Mouse (Mus musculus): ENCODE results near the gene Zic1. TPM values are rescaled to one million over a fixed set of nuclear protein-coding genes. Genes with fewer than 3 reads are reported as not detected.

Zic1 gene
- total RNA-seq, 1 experiment from 2014 or later = not detected

DNA sequence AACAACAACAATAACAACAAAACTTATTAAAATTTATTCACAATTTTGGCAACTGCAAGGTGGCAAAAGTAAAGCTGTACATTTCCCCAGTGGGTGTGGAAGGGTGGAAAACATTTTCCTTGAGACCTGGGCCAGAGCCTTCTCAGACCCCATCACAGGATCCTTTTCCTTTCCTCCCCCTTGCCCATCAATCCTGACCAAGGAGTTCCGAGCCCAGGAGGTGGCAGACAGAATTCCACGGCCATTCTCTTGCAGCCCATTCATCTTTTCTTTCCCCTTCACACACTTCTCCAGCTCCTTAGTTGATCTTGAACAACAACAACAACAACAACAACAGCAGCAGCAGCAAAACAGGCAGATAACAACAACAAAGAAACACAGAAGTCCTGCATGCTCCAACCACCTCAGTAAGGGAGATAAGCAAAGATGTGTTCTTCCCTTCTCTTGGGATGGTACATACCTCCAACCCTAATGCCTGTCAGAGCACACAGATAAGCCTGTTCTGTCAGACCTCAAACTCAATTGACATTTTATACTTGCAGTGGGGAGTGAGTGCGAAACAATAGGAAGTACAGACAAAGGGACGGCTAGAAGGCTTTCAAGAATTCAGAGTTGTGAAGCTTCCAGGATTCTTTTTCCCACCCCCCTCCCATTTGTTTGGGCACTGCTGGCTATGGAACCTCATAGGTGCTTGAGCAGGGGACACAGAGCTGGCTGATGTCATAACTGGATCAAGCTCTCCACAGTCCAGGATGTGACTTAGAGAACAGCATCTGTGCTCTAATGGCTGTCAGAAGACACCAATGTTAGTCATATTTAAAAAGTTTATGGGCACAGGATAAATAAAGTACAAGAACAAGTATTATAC is 19.3 kb upstream of the Zic1 start:
- ATAC-seq (replicated peaks; ENCODE audit: low read depth, poor library complexity, severe bottlenecking) = no peak

DNA sequence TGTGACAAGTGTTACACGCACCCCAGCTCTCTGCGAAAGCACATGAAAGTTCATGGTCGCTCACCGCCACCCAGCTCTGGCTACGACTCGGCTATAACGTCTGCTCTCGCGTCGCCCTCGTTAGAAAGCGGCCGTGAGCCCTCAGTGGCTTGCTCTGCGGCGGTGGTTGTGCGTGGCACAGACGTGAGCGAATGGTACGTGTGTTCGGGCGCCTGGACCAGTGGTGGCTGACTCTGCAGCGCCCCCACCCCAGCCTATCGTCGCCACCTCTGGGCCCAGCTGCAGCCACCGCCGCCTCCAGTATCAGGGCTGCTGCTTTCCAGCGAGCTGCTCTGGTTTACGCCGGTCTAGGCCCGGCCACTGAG is 18.5 kb upstream of the Zic1 start:
- ATAC-seq (replicated peaks; ENCODE audit: low read depth, poor library complexity, severe bottlenecking) = 0 out of 2 replicates have a peak, but pooled peaks have one; percentile 16

DNA sequence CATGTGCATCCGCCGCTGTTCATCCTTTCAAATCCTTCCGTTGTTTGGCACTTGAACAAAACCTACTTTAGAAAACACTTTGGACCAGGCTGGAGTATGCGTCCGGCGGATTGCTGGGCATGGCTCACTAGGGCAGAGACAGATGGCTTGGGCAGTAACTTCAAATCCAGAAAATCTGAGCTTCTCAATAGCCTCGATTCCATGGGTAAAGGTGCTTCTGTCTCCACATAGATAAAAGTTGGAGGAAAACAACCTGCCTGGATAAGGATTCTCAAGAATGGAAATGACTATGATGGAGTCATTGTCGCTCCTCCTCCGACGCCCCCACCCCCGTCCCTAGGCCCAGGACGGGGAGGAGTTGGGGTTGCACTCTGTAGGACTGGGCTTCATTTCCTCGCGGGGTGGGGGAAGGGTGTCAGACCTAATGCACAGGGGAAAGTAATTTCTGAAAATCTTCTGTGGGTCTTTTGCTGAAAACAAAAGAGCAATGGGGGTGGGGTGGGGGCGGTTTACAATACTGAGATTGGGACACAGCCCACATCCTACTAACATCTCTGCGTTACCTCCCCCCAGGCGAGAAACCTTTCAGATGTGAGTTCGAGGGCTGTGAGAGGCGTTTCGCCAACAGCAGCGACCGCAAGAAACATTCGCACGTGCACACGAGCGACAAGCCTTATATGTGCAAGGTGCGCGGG is 18.0 kb upstream of the Zic1 start:
- ATAC-seq (replicated peaks; ENCODE audit: low read depth, poor library complexity, severe bottlenecking) = no peak

DNA sequence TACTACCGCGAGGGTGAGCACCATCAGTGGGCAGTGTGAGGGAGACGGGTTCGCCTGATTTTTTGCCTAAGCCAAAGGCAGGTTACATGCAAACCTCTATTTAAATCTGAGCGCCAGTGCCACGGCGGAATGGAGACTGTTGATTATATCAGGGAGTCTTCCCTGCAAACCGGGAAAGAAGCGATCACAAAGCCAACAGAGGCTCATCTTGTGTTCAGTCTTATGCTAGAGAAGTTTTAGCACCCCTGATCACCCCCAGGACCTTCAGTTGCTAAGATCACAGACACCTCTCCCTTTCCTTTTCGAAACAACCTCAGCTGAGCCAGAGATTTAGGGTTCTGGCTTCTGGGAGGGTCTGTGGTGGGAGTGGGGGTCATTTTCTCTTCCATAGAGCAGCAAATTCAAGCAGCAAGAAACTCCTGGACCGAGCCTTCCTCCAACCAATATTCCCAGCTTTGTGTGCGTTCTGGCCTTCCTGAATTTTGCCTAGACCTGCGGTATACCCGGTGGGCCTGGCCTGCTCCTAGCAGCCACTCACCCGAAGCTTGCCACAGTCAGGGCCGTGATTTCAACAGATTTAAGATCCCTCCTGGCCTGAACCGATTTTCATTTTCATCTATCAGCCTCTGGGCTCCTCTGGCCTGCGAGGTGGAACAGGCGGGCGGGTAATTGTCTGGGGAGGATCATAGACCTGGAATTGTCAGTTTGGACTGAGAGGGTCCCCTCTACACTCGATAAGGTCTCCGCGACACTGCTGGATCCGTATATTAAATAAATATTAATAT is 17.1 kb upstream of the Zic1 start:
- ATAC-seq (replicated peaks; ENCODE audit: low read depth, poor library complexity, severe bottlenecking) = no peak

DNA sequence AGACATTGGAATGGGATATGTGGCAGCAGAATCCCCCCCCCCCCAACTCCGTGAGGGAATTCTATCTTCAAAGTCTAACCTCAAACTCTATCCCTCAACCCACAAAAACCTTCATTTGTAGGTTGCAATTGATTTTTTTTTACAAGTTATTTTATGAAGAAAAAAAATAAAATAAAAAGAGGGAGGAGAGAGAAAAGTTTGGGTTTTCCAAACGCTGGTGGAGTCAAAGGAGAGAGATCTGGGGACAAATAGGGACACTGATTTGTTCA is 16.4 kb upstream of the Zic1 start:
- ATAC-seq (replicated peaks; ENCODE audit: low read depth, poor library complexity, severe bottlenecking) = no peak

DNA sequence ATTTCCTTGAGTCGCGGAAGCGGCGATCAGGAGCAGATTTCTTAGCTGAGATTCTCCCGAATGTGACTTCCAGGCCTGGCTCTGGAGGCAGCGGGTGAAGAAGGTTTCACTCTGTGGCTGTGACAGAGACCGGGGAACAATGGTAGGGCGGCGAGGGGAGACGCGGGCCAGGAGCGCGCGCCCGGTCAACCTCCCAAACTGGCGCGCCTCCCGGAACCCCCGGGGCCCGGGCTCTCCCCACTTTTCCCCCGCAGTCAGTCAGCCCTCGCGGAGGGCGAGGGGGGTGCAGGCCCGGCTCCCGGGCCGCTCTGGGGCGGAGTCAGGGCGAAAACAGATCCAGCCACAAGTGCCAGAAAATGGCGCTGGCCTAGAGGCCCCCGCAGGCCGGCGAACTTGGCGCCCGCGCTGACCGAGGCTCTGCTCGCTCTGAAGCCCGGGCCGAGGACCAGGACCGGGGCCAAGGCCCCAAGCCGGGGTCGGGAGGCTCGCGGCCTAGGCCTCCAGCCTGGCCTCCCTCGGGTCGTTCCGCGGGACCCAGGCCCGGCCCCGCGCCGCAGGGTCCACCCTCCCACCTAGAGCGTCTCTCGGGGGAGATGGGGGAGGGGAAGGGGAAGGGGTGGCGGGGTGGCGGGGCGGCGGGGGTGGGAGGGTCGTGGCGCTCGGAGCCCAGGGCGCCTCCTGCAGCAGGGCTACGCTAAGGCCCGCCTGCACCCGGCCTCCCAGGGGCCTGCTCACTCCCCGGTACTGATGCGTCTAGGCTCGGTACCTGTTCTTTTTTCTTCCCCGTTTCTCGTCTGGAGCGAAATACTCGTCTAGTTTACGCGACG is 15.9 kb upstream of the Zic1 start:
- peak; percentile 48 for ATAC-seq (replicated peaks; ENCODE audit: low read depth, poor library complexity, severe bottlenecking)

DNA sequence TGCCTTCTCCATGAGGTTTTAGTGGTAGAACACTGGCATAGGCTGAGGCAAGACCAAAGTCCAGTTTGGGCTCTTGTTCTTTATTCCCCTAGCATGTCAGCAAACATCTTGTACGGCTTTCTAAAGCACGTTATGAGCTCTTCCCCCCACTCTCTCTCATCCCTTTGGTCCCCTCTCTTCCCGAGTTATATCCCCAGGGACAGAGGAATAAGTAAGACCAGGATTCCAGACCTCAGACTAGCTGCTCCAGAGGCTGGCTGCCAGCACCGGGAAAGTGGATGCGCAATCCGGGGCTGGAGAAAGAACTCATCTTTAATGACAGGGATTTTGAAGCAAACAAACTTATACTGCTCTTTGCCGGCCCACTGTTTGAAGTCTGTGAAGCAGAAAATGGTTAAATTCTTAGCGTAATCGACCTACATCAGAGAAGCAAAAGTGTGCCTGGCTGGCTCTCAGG is 14.9 kb upstream of the Zic1 start:
- no peak for ATAC-seq (replicated peaks; ENCODE audit: low read depth, poor library complexity, severe bottlenecking)

DNA sequence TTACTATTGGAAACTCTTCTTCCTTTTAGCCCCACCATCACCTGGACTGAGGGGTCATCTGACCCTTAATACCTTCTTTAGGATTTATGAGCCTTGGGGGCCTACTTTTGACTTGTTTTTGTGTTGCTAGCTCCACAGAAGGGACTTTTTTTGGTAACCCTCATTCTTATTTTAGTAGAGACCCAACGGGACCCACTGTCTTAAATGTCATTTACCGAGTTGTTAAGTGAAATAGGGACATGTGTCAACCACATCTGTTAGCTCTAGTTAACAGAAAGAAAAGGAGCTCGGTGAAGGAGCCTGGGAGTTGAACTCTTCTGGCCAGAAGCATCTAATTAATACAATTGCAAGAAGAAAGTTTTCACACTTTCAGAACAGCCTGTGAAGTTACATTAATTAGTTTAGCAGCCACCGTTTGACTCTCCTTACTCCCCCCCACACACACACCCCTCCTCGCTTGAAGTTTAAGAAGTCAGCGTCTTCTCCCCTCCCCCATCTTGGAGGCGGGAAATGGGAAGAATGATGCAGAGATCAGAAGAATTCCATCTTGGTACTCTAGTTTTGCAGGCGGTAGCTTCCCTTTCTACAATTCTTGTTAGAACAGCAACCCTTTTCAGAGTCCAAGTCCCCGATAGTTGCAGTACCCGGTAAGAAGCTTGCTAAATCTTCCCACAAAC is 14.3 kb upstream of the Zic1 start:
- no peak for ATAC-seq (replicated peaks; ENCODE audit: low read depth, poor library complexity, severe bottlenecking)

DNA sequence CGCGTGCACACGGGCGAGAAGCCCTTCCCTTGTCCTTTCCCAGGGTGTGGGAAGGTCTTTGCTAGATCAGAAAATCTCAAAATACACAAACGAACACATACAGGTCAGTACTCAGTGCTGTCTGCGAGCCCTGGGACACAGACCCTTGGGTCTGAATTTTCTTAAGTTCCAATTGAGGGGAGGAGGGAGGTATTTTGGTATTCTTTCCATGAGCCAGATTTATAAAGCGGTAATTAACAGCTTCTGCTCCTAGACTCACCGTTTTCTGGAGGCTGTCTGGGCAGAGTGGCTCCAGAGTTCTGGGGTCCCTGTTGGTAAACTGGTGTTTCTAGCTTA is 13.7 kb upstream of the Zic1 start:
- no peak for ATAC-seq (replicated peaks; ENCODE audit: low read depth, poor library complexity, severe bottlenecking)

DNA sequence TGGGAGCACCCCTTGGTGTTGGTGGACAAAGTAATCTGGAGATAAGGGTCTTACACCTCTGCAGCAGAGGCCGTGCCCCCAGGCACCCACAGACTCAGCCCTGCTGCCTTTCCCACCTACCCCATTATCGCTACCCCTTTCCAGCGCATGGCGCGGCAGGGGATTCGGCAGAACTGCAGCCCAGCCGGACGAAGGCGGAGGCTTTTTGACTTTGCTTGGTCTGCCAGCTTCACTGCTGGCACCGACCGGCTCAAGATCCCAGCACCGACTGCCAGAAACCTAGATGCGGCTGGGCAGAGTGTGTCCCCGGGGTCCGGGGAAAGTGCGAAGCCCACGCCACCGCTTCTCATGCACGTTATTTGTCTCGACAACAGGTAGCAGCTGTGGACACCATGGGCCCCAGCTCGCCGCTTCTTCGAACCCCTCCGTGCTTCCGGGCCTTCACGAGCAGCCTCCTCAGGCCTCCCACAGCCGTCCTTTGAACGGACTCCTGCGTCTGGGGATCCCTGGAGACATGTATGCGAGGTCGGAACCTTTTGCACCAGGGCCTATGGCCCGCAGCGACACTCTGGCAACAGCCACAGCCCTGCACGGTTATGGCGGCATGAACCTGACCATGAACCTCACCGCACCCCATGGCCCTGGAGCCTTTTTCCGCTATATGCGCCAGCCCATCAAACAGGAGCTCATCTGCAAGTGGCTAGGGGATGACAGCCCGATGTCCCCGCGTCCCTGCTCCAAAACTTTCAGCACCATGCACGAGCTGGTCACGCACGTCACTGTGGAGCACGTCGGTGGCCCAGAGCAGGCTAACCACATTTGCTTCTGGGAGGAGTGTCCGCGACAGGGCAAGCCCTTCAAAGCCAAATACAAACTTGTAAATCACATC is 13.0 kb upstream of the Zic1 start:
- no peak; the same call in 1 of the 2 replicates for ATAC-seq (replicated peaks; ENCODE audit: low read depth, poor library complexity, severe bottlenecking)

DNA sequence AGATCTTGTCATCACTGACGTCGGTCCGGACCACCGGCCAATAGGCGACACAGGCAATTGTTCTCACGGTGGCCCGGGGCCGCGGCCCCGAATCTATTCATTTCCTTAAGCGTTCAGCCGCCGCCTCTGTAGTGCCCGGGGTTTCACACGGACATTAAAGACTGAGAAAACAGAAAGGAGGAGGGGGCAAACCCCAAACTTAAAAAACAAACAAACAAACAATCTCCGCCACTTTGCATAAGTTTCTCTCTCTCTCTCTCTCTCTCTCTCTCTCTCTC is 12.2 kb upstream of the Zic1 start:
- no peak for ATAC-seq (replicated peaks; ENCODE audit: low read depth, poor library complexity, severe bottlenecking)

DNA sequence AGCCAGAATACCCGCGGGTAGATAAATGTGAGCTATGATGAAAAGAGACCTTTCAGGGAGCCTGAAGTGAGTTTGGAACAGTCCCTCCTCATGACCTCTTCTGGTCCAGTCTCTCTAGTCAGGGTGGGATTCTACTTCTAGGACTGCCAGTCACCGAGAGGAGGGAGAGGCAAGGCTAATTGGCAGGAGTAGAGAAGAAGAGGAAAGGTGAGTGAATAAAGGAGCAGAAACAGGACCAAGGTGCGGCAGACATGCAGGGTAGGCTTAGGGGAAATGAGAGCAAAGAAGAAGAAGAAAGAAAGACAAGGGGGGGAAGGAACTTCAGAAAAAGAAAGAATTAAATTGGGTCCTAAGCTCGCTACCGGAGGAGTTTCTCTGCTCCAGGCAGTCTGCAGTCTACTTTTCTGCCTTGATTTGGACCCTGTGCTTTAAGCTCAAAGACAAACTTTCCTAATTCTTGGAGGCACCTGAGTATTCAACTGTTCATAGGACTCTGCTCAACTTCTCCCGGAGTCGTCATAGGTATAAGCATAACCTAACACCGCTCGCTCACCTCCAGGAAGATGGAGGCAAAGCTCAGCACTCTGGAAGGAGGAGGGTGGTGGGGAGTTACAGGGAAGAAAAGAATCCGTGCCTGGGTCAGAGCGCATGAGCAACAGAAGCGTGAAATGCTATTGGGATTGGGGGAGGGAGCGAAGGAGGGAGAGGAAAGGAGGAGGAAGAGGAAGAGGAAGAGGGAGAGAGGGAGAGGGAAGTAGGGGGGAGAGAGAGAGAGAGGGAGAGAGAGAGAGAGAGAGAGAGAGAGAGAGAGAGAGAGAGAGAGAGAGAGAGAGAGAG is 11.6 kb upstream of the Zic1 start:
- no peak for ATAC-seq (replicated peaks; ENCODE audit: low read depth, poor library complexity, severe bottlenecking)

DNA sequence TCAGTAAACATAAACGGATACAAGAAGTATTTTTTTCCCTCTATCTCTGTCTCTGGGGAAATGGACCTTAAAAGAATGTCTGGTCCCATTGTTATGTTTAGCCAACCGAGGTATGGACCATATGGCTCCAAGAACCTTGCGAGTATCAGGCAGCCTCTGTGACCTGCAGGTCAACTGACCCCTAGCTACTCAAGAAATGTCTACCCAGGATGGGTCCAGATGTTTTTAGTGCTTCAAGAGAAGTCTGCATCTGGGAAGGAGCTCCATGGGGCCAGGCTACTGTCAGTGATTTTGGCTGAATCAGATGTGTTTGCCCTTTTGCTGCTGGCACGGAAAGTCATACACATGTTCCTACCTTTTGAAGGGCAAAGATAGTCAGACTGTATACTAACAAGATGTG is 9.1 kb upstream of the Zic1 start:
- ATAC-seq (replicated peaks; ENCODE audit: low read depth, poor library complexity, severe bottlenecking) = no peak

DNA sequence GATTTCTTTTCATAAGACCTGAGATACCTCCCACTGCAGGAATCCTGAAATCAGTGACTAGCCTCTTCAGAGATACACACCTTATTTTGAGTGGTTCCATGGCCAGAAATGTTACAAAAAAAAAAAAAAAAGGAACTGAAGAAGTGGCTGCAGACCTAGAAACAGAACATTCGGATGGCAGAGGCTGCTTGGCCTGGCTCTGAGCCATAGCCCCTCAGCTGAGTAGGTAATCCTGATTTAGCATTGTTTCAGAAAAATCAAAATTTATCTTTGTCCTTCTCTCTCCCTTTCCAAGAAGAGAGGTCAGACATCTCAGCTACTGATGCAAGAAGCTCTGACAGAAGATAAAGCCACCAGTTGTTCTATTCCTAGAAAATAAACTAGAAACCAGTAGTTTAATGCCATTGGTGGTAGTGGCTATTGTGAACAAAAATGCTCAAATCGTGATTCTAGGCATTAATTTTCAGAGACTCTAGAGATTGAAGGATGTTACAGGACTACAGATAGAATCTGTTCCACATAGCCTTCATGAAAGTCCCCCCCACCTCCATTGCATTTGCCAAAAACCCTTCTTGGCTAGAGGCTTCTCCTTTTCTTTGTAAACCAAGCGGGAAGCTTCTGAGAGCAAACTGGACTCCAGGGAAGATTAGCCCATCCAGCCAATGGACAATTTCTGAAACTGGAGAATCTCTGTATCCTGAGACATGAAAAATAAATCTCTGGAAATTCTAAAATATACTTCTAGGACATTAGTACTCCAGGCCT is 8.4 kb upstream of the Zic1 start:
- no peak for ATAC-seq (replicated peaks; ENCODE audit: low read depth, poor library complexity, severe bottlenecking)

DNA sequence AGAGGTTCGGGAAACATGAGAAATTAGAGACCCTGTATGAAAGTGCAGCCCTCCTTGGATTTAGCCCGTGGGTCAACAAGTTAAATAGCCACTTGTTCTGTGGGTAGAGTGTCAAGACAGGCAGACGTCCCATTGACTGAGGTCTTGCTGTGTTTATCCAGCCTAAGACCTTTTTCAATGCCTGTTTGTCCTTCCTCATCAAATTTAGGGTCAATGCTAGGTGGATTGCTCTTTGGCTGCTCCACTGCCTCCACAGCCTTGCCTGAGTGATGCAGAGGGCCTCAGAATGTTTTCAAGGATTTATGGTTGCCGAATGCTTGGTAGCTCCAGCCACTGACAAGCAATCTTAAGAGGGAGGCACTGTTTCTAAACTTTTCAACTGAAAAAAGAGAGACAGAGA is 6.0 kb upstream of the Zic1 start:
- no peak for ATAC-seq (replicated peaks; ENCODE audit: low read depth, poor library complexity, severe bottlenecking)

DNA sequence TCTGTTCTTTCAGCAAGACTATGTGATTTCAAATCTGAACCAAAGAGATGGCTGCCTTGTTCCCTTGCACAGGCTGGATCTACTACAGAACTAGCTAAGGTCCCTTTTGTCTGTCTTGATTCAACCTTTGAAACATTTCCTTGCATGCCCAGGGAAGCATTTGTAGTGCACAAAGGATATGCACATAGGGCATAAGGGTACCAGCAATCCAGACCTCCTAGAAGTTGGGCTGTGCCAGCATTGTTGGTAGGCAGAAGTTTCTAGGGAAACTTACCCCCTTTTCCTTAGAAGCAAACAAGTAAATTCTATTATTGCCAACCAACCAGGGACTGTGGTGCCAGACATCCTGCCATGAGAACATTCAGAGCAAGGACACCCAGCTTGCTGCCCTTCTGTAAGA is 5.4 kb upstream of the Zic1 start:
- no peak for ATAC-seq (replicated peaks; ENCODE audit: low read depth, poor library complexity, severe bottlenecking)

DNA sequence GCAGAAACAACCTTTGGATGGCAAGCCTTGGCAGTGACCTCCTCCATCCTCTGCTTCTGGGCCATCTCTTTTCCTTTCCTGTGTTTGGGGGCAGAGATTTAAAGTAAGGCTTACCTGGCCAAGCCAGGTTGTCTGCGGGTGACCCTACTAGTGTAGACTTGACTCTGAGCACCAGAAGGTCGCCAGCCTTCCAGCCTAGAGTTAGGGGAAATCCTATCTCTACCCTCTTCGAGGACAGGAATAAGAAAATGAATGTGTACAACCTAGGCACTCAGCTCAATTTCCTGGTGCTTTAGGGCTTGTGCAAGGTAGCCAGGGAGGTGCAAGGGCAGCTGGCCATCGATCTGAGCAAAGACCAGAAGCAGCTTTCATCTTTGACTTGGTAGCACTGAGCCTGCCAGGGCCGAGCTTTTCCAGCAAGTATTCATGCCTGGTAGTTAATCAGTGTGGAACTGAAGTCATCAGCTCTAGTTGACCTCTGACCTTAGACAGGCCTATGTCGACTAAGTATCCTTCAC is 4.6 kb upstream of the Zic1 start:
- no peak for ATAC-seq (replicated peaks; ENCODE audit: low read depth, poor library complexity, severe bottlenecking)

All from common myeloid progenitor, adult 5-6 weeks (primary cell).